Mouse (Mus musculus): ENCODE results near the gene Hist1h2bf. TPM values are rescaled to one million over a fixed set of nuclear protein-coding genes. Genes with fewer than 3 reads are reported as not detected.
"Not testable (repeated sequence)": the region's sequence is repeated elsewhere in the genome, so short reads cannot be mapped to it uniquely, and the experiment has no call there.

Hist1h2bf gene
- total RNA-seq, 2 experiments from 2014 or later: 449 to 744 TPM

- no peak for ATAC-seq (ENCODE audit: poor library complexity, severe bottlenecking)
These were observed 17.2 kb upstream of the Hist1h2bf start for GRCm38 (mm10) chr13:23591206-23591605.

GRCm38 (mm10) chr13:23586940-23587225 is 12.9 kb upstream of the Hist1h2bf start:
- ATAC-seq (ENCODE audit: poor library complexity, severe bottlenecking): no peak

GRCm38 (mm10) chr13:23586099-23586939 is 12.3 kb upstream of the Hist1h2bf start:
- ATAC-seq (ENCODE audit: poor library complexity, severe bottlenecking): no peak

GRCm38 (mm10) chr13:23585442-23586098 is 11.6 kb upstream of the Hist1h2bf start:
- peak; percentile 73 for ATAC-seq (ENCODE audit: poor library complexity, severe bottlenecking)

GRCm38 (mm10) chr13:23585029-23585441 is 11.0 kb upstream of the Hist1h2bf start:
- peak; percentile 36 for ATAC-seq (ENCODE audit: poor library complexity, severe bottlenecking)

GRCm38 (mm10) chr13:23584331-23584730 is 10.3 kb upstream of the Hist1h2bf start:
- ATAC-seq (ENCODE audit: poor library complexity, severe bottlenecking): no peak

GRCm38 (mm10) chr13:23583387-23584068 is 9.5 kb upstream of the Hist1h2bf start:
- no peak for ATAC-seq (ENCODE audit: poor library complexity, severe bottlenecking)

GRCm38 (mm10) chr13:23582219-23583056 is 8.4 kb upstream of the Hist1h2bf start:
- ATAC-seq (ENCODE audit: poor library complexity, severe bottlenecking): no peak

GRCm38 (mm10) chr13:23581408-23582218 is 7.6 kb upstream of the Hist1h2bf start, which contains the start of gene Hist1h4d:
Gene Hist1h4d (plus strand): TSS chr13:23581598.
- peak; percentile 72 for ATAC-seq (ENCODE audit: poor library complexity, severe bottlenecking)

GRCm38 (mm10) chr13:23577835-23578234 is 3.8 kb upstream of the Hist1h2bf start:
- ATAC-seq (ENCODE audit: poor library complexity, severe bottlenecking): no peak

GRCm38 (mm10) chr13:23576906-23577639 is 3.1 kb upstream of the Hist1h2bf start:
- no peak for ATAC-seq (ENCODE audit: poor library complexity, severe bottlenecking)

- ATAC-seq (ENCODE audit: poor library complexity, severe bottlenecking): no peak
These were observed 2.4 kb upstream of the Hist1h2bf start for GRCm38 (mm10) chr13:23576351-23576881.

- ATAC-seq (ENCODE audit: poor library complexity, severe bottlenecking): not testable (repeated sequence)
These were observed 1.9 kb upstream of the Hist1h2bf start for GRCm38 (mm10) chr13:23575864-23576313.

- peak; percentile 39 for ATAC-seq (ENCODE audit: poor library complexity, severe bottlenecking)
These were observed 1.4 kb upstream of the Hist1h2bf start, which contains the start of gene Hist1h3d for GRCm38 (mm10) chr13:23575271-23575851. Gene Hist1h3d (plus strand): TSS chr13:23575763.

- ATAC-seq (ENCODE audit: poor library complexity, severe bottlenecking): not testable (repeated sequence)
These were observed 662 bp upstream of the Hist1h2bf start for GRCm38 (mm10) chr13:23574546-23575170.

- ATAC-seq (ENCODE audit: poor library complexity, severe bottlenecking): not testable (repeated sequence)
These were observed 730 bp downstream of the Hist1h2bf start for GRCm38 (mm10) chr13:23573034-23573897.

Measured in megakaryocyte, adult 5-6 weeks (primary cell).